Mouse (Mus musculus) fibroblast of lung, adult 2 months (primary cell): Measurements from ENCODE around the gene Pyurf.

ENCODE experiments used
- DNase-seq: peaks from one replicate; pipeline ENCODE4 v3.0.0-alpha.2; 2011; ENCODE audit warnings: low read depth

Pyurf gene

DNA sequence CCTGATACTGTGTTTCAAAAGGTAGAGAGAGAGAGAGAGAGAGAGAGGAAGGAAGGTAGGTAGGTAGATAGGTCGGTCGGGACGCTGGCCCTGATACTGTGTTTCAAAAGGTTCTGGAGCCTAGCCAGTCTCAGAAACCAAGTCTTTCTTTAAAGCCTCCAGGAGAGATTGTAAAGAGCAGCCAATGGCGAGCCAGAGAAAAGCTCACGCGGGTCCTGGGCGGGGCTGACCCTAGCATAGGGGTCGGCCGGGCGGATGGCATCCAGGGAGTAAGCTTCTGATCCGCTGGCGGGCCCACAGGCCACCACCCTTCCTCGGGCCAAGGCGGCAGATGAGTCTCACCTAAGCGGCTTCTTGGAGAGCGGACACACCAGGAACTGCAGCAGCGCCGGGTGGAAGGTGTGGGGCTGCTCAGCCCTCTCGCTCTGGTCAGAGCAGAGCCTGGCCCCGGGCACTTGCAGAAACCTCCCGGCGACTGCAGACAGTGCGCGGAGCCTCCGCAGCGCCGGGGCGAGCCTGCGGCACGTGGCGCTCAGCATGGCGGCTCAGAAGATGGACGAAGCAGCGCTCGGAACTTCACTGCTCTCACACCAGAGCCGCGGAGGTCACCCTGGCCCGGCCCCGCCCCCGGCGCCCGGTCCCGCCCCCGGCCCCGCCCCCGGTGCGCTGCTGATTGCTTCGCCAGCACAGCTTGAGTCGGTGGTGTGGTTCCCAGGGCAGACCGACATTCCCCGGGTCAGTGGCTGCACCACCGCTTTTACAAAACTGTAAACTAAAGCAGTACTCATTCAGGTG is at the start of gene Pyurf:
Pyurf (minus strand) TSS at position 612 of the 795 bp plus-strand sequence.
- DNase-seq, result peak; percentile 73

DNA sequence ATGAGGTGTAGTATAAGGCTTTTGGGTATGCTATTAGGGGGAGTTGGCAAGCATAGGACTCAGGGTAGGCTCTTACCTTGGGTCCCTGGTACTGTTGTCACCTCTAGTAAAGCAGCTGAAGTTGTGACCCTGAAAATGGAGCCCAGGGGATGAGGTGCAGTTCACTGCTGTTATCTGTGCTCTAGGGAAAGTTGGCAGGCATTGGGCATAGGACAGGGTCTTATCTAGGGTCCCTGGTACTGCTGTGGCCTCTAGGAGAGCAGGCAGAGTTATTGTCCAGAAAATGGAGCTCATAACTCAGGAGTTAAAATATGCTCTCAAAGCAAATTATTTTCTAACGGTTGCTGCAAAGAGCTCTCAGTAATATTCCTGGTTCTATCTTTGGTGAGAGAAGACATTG is 29.5 kb upstream of the Pyurf start:
- no peak for DNase-seq

DNA sequence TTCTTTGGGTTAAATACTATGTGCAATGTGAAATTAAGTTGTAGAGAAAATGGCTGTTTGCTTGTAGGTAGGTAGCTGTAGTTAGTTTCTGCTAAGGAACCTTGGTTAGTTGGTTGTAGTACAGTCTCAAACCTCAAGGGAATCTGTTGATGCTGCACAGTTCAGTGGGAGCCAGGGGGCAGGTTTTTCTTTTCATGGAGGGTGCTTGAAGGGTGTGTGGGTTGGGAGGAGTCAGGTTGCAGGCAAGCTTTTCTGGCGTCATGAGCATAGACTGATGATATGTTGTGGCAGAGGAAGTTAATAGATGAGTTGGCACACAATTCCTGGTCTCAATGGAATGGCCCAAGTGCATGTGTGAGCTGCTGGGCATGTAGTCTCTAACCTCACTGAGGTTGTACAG is 19.8 kb upstream of the Pyurf start:
- no peak for DNase-seq

DNA sequence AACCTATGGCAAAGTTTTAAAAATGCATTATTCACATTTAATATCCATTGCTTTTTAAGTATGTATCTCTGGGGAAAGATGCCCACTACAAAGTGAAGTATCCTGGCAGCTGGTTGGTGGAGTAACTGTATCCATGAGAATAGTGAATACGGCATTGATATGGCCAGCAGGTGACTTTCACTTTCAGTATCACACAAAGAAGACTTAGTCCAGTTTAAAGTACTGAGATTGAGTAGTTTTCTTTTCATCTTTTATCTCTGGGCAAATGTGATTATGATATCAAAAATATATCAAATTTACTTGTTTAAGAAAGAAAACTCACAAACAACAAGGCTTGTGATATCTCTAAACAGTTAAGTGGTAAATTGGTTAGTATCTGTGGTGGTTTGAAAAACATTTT is 14.8 kb upstream of the Pyurf start:
- DNase-seq, result no peak

- no peak for DNase-seq
These were observed 11.8 kb upstream of the Pyurf start for GRCm38 (mm10) chr6:57703703-57704102.

GRCm38 (mm10) chr6:57702743-57703499 is 11.0 kb upstream of the Pyurf start:
- DNase-seq, result peak; percentile 82

DNA sequence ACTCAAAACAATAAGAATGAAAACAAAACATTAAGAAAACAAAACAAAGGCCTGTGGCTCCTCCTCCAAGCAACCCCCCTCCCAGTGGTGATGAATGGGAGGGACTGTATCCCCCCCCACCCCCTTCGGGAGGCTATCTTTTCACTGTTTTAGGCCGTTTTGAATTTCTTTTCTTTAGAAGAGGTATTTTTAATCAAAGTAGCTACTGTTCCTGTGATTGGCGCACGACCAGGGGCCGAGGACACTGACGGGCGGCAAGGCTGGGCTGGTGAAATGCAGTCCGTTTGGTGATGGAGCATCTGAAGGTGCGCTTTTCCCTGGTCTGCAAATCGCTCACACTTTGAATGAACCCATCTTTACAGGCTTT is 10.5 kb upstream of the Pyurf start, which contains the start of gene Lancl2:
Lancl2 (plus strand) TSS at position 165 of the 367 bp plus-strand sequence.
- DNase-seq, result no peak

- no peak for DNase-seq
These were observed 9.8 kb upstream of the Pyurf start for GRCm38 (mm10) chr6:57701686-57702085.

GRCm38 (mm10) chr6:57693116-57693515 is 1.2 kb upstream of the Pyurf start:
- DNase-seq, result no peak

- no peak for DNase-seq
These were observed 7.7 kb downstream of the Pyurf start for GRCm38 (mm10) chr6:57684156-57684555.

- no peak for DNase-seq
These were observed 30.6 kb downstream of the Pyurf start for GRCm38 (mm10) chr6:57661295-57661694.

- DNase-seq, result no peak
These were observed 44.6 kb downstream of the Pyurf start for GRCm38 (mm10) chr6:57647256-57647655.

- peak; percentile 77 for DNase-seq
These were observed 50.1 kb downstream of the Pyurf start for GRCm38 (mm10) chr6:57641789-57642188.

DNA sequence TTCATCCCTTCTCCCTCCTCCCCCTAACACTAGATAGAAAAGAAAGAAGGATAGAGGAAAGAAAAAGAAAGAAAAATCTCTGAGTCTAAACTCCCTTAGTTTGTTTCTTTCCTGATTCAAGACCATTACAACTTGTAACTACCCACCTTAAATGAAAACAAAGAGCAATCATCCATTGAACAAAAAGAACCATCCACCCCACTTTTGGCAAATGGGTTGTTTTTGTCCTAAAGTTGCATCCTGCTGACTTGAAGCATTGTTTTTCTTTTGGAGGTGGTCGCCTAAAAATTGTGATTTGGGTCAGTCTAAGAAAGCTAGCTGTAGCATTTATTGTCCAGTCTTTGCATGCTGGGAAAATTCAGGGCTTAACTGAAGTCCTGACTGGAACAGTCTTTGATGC is 52.3 kb downstream of the Pyurf start:
- no peak for DNase-seq
